Mouse (Mus musculus) heart, embryonic 14.5 days (tissue): Measurements from ENCODE around the gene Fgf12. TPM values are rescaled to one million over a fixed set of nuclear protein-coding genes. Genes with fewer than 3 reads are reported as not detected.

ENCODE experiments used
- ATAC-seq: fragments of 200-750 bp; cut with Nextera tagmentation; 2 replicates; pipeline ENCODE4 v1.8.0; 2017; ENCODE audit warnings: low read depth, moderate TSS enrichment; ENCODE audit not compliant: insufficient number of reproducible peaks, insufficient read depth, low FRiP score
- H3K27ac ChIP-seq, 2 experiments: fragments of 200-500 bp in 1 of 2; fragments of 300-500 bp in 1 of 2; sonication (generic) in 1 of 2; replicated peaks in 1 of 2; 2 replicates each; pipeline ENCODE4 v1.5.1; 2012 to 2014; ENCODE audit warnings: low read depth in 2 of 2, low read length in 2 of 2, control low read depth in 1 of 2, mild to moderate bottlenecking in 1 of 2, mixed read lengths in 1 of 2; ENCODE audit not compliant: control insufficient read depth in 1 of 2, insufficient read depth in 1 of 2
- H3K27me3 ChIP-seq: fragments of 300-500 bp; sonication (generic); 2 replicates; pipeline ENCODE4 v1.6.1; 2014; ENCODE audit warnings: mild to moderate bottlenecking, low read length, control low read depth; ENCODE audit not compliant: control insufficient read depth, insufficient read depth
- H3K36me3 ChIP-seq: fragments of 300-500 bp; sonication (generic); 2 replicates; pipeline ENCODE4 v1.6.1; 2014; ENCODE audit warnings: mild to moderate bottlenecking, control low read depth, low read length, mixed read lengths; ENCODE audit not compliant: control insufficient read depth, insufficient read depth
- H3K4me1 ChIP-seq, 2 experiments: fragments of 200-500 bp in 1 of 2; fragments of 300-500 bp in 1 of 2; sonication (generic) in 1 of 2; 2 replicates each; pipeline ENCODE4 v1.6.1; 2012 to 2014; ENCODE audit warnings: low read length in 2 of 2, control low read depth in 1 of 2, mixed read lengths in 1 of 2; ENCODE audit not compliant: control insufficient read depth in 2 of 2, insufficient read depth in 2 of 2
- H3K4me2 ChIP-seq: fragments of 300-500 bp; sonication (generic); 2 replicates; pipeline ENCODE4 v1.6.1; 2014; ENCODE audit warnings: mild to moderate bottlenecking, low read length
- H3K4me3 ChIP-seq, 2 experiments: fragments of 200-500 bp in 1 of 2; fragments of 300-500 bp in 1 of 2; sonication (generic) in 1 of 2; 2 replicates each; pipeline ENCODE4 v1.5.1; 2012 to 2014; ENCODE audit warnings: low read length in 2 of 2, mild to moderate bottlenecking in 2 of 2, control low read depth in 1 of 2, low read depth in 1 of 2, moderate library complexity in 1 of 2; ENCODE audit not compliant: control insufficient read depth in 1 of 2, insufficient read depth in 1 of 2
- H3K9ac ChIP-seq: fragments of 300-500 bp; sonication (generic); 2 replicates; pipeline ENCODE4 v1.6.1; 2014; ENCODE audit warnings: mild to moderate bottlenecking, low read length
- H3K9me3 ChIP-seq: fragments of 300-500 bp; sonication (generic); 2 replicates; pipeline ENCODE4 v1.6.1; 2016; ENCODE audit warnings: low read length, control low read depth; ENCODE audit not compliant: control insufficient read depth
- WGBS: fragments of 180-500 bp; shearing (Covaris S2); extraction: QIAGEN DNeasy Blood & Tissue Kit; methylation state at CpG from one replicate; pipeline ENCODE4 v1.1.7; 2014; 5-methylcytosine and 5-hydroxymethylcytosine counted together
- polyA plus RNA-seq: library from polyadenylated mRNA; unstranded; fragments of >200 nt; fragmentation: Nextera tagmentation; extraction: Ambion mirVana; gene quantifications from 2 replicates; pipeline ENCODE4 v1.2.1, GENCODE M21; 2014

The Fgf12 gene
- polyA plus RNA-seq, result 28.7 and 35.0 TPM in 2 replicates

- no peak for ATAC-seq
- H3K36me3 ChIP-seq, result no peaks in the 10 kb centered on the region
- H3K9me3 ChIP-seq, result no peaks in the 10 kb centered on the region
- H3K9ac ChIP-seq, result peak within 1 kb of the TSS; percentile 38
- H3K4me3 ChIP-seq, result peak within 1 kb of the TSS; percentile 36 to 50
- WGBS, result under 1% methylated on average over 16 of the region's 16 CpGs
- no peak within 1 kb of the TSS for H3K27ac ChIP-seq
- H3K27me3 ChIP-seq, result no peaks in the 10 kb centered on the region
- H3K4me2 ChIP-seq, result peak within 1 kb of the TSS; percentile 77
- peaks cover 3 to 7% of the 10 kb centered on the region in 2 experiments; a peak in 3 of 4 replicates for H3K4me1 ChIP-seq
Measured at GRCm38 (mm10) chr16:28752638-28753118, at the start of gene Fgf12. TSS of gene Fgf12 (minus strand) at chr16:28753068.

GRCm38 (mm10) chr16:28793115-28793514, 40.2 kb upstream of the Fgf12 start:
- H3K27me3 ChIP-seq, result no peaks in the 10 kb centered on the region
- no peak overlapping the region for H3K4me3 ChIP-seq
- H3K27ac ChIP-seq, result no peak overlapping the region
- H3K9ac ChIP-seq, result no peak overlapping the region
- H3K4me2 ChIP-seq, result no peak overlapping the region
- no peaks in the 10 kb centered on the region for H3K9me3 ChIP-seq
- no peaks in the 10 kb centered on the region for H3K4me1 ChIP-seq
- H3K36me3 ChIP-seq, result no peaks in the 10 kb centered on the region
- 2% methylated on average over 4 of the region's 4 CpGs for WGBS
- ATAC-seq, result no peak

GRCm38 (mm10) chr16:28770276-28770675, 17.4 kb upstream of the Fgf12 start:
- no peak for ATAC-seq
- WGBS, result 86% methylated on average over 2 of the region's 2 CpGs
- Histone ChIP-seq H3K4me2 (no peak overlapping the region), H3K27me3 (no peaks in the 10 kb centered on the region), H3K9me3 (no peaks in the 10 kb centered on the region), H3K36me3 (no peaks in the 10 kb centered on the region), H3K9ac (no peak overlapping the region), H3K27ac (no peak overlapping the region), H3K4me1 (no peaks in the 10 kb centered on the region), H3K4me3 (no peak overlapping the region)

- Histone ChIP-seq H3K4me2 (no peak overlapping the region), H3K9me3 (no peaks in the 10 kb centered on the region), H3K36me3 (no peaks in the 10 kb centered on the region), H3K4me1 (no peaks in the 10 kb centered on the region), H3K27ac (no peak overlapping the region), H3K4me3 (no peak overlapping the region), H3K27me3 (no peaks in the 10 kb centered on the region), H3K9ac (no peak overlapping the region)
- 80% methylated on average over 4 of the region's 4 CpGs for WGBS
- no peak for ATAC-seq
Measured at GRCm38 (mm10) chr16:28761417-28761976, 8.6 kb upstream of the Fgf12 start.

GRCm38 (mm10) chr16:28753124-28753917, 453 bp upstream of the Fgf12 start:
- under 1% methylated on average over 30 of the region's 33 CpGs for WGBS
- peak; percentile 83 for ATAC-seq
- H3K27ac ChIP-seq, result no peak overlapping the region
- peak overlapping the region; percentile 77 for H3K4me2 ChIP-seq
- no peaks in the 10 kb centered on the region for H3K27me3 ChIP-seq
- H3K9ac ChIP-seq, result peak overlapping the region; percentile 38
- no peaks in the 10 kb centered on the region for H3K9me3 ChIP-seq
- H3K4me1 ChIP-seq, result peaks cover 3 to 7% of the 10 kb centered on the region in 2 experiments; a peak in 3 of 4 replicates
- no peaks in the 10 kb centered on the region for H3K36me3 ChIP-seq
- peak overlapping the region; percentile 36 to 50 for H3K4me3 ChIP-seq

GRCm38 (mm10) chr16:28734461-28734860, 18.4 kb downstream of the Fgf12 start:
- 81% methylated on average over 3 of the region's 3 CpGs for WGBS
- no peak for ATAC-seq

GRCm38 (mm10) chr16:28726792-28727191, 26.1 kb downstream of the Fgf12 start:
- no peaks in the 10 kb centered on the region for H3K27me3 ChIP-seq
- H3K9ac ChIP-seq, result no peak overlapping the region
- ATAC-seq, result no peak
- H3K36me3 ChIP-seq, result no peaks in the 10 kb centered on the region
- H3K9me3 ChIP-seq, result no peaks in the 10 kb centered on the region
- no peak overlapping the region for H3K4me3 ChIP-seq
- no peak overlapping the region for H3K4me2 ChIP-seq
- H3K4me1 ChIP-seq, result no peaks in the 10 kb centered on the region
- 82% methylated on average over 6 of the region's 6 CpGs for WGBS
- no peak overlapping the region for H3K27ac ChIP-seq

More at GRCm38 (mm10) chr16:28734461-28734860, 18.4 kb downstream of the Fgf12 start:
- Histone ChIP-seq H3K9ac (no peak overlapping the region), H3K4me3 (no peak overlapping the region), H3K9me3 (no peaks in the 10 kb centered on the region), H3K4me1 (no peaks in the 10 kb centered on the region), H3K27me3 (no peaks in the 10 kb centered on the region), H3K4me2 (no peak overlapping the region), H3K36me3 (no peaks in the 10 kb centered on the region), H3K27ac (no peak overlapping the region)
